Mouse (Mus musculus) spleen, postnatal 36 days (tissue): Measurements from ENCODE around the gene Nfyb.
A peak's percentile ranks its signal among the peaks of the same experiment; 100 is the strongest.

Experiments used
- DNase-seq, 2 experiments: peaks; one replicate each; pipeline ENCODE4 v3.0.0; 2022; ENCODE audit warnings: low spot score in 2 of 2, mixed read lengths in 1 of 2

Gene Nfyb

DNA sequence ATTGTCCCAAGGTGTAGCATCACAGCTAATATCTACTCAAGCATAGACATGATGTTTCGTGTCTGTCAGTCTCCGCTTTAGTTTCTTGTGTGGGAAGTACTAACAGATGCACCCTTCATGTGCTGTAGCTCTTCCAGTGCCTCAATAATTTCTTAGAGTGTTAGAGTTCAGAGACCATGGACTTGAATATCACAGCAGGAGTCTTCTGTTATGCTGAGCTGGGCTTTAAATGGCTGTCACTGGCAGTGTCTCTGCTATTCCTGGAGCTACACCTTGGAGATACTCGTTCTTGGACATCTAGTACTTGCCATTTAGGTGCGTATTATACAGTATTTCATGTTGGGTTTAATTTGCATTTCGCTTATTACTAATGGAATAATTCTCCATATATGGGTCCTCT lies 18.6 kb downstream of the Nfyb start:
- DNase-seq: no peak

DNA sequence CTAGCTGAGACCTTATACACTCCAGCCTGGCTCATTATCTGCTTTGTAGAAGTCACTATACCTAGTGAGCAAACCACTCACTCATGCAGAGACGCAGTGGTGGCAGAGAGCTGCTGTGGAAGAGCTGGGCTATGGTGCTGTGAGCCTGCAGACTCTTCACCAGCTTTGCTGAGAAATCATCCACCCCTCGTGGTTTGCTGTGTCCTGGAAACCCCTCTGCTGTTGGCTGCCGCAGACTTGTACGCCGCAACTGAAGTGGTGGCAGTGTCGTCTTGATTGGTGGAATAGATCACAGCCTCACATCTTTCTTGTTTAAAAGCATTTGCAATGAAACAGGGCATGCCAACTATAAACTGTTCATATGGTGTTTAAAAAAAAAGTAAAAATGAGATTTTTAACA lies 19.6 kb downstream of the Nfyb start:
- no peak for DNase-seq

DNA sequence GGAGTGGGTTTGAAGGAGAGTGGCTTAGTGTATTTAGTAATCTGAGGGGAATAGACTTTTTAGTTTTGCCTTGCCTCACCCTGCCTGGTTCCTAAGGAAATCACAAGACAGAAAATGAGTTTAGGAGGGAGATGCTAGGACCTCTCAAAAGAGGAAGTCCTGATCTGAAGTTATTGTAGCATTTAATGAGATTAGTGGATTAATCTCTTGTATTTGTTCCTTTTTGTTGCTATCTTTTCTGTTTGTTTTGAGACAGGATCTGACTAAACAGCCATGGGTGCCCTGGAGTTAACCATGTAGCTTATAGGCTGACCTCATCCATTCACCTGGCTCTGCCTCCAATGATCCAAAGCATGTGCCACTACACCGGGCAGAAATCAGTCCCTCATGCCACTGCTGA lies 21.4 kb downstream of the Nfyb start:
- no peak for DNase-seq

DNA sequence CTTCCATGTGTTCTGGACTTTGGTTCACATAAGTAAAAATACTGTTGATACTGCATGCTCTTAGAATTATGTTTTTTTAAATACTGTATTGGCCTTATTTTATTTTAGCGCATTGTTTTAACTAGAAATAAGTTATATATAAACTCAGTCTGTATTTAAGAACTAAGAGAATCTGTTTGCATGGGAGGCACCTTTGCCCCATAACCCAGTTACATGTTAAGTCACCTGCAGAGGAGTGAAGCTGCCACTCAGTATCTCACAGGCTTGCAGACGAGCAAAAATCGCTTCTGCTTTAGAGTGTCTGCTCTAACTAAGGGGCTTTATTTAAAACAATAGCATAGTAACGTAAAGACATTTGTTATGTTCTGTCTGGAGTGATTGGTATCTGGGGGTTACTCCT lies 22.1 kb downstream of the Nfyb start:
- DNase-seq: no peak

DNA sequence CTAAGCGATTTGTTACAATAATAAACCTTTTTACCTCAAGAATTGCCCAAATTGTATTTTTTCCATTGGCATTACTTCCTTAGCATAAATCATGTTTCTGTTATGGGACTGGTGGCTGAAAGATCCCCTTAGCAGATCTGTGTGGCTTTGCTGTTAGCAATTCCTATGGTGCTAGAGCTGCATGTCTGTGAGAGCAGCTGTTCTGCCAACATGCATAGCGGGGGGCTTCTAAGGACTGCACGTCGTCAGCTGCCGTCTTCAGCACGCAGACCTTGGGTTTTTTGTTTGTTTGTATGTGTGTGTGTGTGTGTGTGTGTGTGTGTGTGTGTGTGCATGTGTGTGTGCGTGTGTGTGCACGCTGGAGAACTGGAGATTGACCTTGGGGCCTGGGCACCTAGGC lies 22.6 kb downstream of the Nfyb start:
- DNase-seq: no peak

DNA sequence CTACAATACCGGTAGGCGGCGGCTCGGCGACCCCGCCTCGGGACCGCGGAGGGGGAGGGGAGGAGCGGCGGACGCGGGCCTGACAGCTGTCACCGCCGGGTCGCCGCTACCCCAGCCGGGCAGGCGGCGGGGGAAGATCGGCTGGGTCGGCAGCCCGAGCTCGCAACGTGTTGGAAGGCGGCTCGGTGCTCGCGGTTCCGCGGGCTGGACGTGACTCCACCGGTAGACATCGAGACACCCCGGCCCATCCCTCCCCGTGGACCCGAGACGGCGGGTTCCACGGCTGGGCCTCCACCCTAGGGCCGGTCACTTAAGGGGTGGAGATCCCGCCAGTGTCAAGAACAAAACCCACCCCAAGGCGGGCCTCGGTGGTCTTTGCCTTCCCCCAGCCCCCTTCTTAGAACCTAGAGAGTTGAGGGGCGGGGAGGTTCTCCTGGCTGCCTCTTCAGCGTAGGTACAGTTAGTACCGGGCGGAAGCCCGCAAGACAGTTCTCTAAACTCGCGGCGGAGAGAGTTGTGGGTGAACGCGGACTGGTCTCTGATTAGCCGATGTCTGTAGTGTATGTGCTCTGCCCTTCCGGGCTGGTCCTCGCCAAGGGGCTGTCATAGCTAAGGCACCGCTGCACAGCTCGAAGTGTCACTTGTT lies 64.5 kb downstream of the Nfyb start:
- peak; percentile 50 to 54 for DNase-seq

DNA sequence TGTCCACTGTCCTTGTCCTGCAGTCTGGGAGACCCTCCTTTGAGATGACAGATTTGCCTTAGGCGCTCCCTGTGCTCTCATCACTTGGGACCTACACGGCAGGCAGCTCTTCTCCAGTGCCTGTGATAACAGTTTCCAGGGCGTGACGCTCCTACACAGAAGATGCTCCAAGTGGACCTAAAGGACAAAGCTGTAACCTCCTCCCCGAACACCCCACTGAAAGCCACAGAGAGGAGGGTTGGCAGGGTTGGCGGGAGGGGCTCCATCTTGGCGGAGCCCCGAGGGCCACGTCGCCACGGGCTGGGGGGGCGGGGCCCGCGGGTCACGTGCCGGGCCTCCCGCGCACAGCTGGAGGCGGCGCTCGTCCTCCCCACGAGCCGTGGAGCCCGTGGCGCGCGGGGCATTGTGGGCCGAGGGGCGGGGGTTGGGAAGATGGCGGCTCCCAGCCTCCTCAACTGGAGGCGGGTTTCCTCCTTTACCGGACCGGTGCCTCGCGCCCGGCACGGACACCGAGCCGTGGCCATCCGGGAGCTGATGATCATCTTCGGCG lies 65.2 kb downstream of the Nfyb start:
- DNase-seq: peak; percentile 89 to 90
